Mouse (Mus musculus): ENCODE data around the gene Eps8l2.

Eps8l2 gene

DNA sequence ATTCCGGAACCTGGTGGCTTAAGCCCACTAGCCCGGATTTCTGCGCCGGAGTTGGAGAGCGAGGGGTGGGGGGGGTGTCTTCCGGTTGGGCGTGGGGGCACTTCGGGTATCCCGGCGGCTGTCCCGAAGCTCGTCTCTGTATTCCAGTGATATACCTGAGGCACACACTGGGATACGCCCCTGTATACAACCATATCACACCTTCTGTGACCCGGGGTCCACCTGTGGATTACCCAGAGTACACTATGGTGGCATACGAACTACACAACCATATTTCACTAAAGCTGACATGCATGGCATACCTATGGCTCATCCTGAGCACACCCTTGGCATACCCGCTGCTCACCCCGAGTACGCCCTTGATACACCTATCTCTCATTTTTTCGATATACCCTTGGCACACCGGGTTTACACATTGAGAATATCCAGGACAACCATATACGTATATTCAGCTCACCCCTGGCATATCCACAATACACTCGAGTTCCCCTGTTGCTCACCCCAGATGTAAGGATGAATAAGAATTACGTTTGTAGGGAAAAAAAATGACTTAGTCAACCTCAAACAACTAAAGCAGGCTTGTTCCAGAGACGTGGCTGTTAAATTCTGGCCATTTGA lies 10.2 kb upstream of the Eps8l2 start:
- DNase-seq (ENCODE audit: low read depth) = no peak

DNA sequence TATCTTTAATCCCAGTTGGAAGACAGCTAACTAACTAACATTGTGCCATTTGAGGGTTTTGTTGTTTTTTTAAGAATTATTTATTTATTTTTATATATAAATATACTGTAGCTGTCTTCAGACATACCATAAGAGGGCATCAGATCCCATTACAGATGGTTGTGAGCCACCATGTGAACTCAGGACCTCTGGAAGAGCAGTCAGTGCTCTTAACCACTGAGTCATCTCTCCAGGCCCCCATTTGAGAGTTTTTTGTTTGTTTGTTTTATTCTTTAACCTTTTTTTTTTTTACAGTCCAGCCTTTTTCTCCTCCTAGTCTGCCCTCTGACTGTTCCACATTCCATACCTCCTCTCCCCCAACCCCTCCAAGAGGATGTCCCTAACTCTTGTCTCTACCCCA lies 8.0 kb upstream of the Eps8l2 start:
- DNase-seq (ENCODE audit: low read depth) = no peak

DNA sequence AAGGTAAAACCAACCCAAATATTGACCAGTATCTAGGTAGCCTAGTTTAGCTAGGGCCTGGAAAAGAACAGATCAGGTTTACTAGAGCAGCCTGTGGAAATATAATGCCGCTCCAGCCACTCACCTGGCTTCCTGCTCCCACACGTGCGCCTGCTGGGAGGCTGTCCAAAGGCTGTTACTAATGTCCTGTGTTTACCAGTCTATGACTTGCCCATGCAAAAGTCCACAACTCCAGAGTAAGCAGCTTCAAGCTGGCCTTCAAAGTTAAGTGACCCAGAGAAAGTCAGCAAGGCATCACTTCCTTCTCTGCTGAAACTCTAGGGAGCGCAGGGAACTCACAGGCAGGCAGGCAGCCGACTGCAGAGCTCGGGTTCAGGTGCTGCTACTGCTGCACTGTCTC lies 6.7 kb upstream of the Eps8l2 start:
- no peak for DNase-seq (ENCODE audit: low read depth)

DNA sequence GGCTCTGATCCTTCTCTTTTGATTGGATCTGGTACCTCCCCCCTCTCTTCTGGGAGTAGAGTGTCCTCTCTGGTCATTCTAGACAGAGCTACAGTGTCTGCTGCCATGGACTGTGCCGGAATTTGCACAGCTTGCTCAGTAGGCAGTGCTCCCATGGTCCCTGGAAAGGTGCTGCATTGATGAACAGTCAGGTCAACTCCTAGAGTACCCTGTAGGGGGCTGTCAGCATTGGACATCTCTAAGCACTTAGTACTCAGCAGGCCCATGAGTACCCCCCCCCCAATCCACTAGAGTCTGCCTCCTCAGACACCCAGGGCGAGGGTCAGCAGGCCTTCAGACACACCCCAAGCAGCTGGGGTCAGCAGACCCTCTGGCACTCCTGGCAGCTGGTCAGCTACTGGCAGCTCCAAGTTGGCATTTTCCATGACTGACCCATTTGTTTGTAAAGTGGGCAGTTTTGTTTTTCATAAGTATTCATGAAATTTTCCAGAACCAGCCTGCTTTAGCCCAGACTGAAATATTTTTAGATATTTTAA lies 3.6 kb upstream of the Eps8l2 start:
- DNase-seq (ENCODE audit: low read depth) = no peak

DNA sequence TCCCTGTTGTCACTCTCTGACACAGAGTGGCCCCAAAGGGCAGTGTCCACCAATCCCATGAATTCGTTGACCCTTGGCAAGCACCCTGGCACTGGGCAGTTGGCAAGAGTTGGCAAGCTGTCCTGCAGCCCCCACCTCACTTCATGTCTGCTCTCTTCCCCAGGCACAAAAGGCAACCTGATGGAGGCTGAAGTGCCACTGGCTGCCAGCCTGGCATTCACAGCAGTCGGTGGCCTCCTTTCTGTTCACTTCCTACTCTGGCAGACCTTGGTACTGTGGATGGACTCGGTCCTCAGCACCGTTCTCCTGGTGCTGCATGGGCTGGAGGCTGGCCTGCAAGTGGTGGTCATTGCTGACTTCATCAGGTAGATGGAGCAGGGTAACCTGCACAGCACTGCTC lies 3.0 kb upstream of the Eps8l2 start:
- no peak for DNase-seq (ENCODE audit: low read depth)

DNA sequence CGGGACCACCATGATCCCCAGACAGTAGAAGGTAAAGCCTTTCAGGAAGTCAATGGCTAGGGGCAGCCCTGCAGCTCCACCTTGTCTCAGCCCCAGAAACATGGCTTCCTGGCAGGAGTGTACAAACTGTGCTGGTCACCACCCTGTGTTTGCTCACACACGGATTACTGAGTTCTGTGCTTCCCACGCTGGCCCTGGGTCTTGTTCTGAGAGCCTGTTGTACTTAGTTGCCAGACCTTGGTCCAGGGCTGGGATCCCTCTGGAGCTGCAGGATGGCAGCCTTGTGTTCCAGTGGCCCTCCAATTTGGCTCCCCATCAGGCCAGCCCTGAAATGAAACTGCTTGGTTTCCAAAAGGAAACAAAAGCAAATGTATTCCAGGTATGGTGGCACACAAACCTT lies 2.4 kb upstream of the Eps8l2 start:
- no peak for DNase-seq (ENCODE audit: low read depth)

DNA sequence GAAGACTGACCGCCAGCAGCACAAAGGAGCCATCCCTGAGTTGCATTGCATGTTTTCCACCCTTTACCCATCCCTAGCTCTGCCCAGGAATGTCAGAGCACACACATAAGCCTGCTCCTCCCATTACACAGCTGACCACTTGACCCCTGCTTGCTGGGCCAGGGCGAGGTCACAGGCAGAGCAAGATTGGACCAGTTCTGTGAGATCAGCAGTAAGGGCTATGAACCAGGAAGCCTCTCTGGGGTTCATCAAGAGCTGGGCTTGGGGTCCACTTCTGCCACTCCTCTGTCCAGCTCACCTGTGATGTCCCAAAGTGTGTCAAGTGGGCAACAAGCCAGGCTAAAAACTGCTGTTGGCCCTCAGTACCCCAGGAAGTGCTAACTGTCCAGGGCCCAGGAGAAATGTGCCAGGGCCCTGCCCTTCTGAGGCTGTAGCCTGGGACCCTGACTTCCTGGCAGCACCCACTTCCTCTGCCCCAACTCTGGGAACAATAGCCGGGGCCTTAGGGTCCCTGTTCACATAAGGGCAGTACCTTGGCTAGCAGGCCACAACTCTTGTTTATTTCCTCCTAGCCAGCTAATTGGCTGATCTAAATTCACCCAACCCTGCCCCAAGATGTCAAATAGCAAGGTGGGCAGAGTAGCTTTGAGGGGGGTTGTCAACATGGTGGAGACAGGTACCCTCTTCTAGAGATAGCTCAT lies 814 bp upstream of the Eps8l2 start:
- no peak for DNase-seq (ENCODE audit: low read depth)

DNA sequence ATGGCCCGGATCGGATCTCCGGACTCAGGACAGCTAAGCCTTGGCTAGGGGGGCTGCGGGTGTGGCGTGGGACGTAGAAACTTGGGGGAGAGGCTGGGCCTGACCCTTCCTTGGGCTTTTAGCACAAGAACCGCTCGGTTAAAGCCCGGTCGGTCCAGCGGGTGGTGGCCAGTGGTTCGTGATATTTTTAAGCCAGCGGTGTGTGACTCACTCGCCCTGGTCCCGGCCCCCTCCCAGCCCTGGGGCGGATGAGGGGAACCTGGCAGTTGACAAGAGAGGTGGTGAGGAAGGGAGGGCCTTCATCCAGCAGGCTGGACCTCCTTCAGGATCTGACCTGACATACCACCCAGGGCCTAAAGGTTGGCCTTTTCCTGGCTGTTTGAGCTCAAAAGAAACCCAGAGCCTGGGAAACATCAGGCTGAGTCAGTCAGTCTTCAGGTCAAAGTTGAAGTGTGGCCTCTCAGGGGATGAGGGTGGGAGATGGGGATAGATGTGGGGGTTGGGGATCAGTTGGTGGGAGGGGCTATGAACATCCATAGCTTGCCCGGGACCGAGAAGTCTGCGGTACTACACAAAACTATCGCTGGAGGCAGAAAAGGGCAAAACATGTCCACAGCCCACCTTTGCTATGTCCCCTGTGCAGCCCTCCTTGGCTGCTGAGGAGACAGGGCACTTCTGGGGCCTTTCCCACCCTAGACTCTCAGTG lies 688 bp downstream of the Eps8l2 start:
- DNase-seq (ENCODE audit: low read depth) = no peak

DNA sequence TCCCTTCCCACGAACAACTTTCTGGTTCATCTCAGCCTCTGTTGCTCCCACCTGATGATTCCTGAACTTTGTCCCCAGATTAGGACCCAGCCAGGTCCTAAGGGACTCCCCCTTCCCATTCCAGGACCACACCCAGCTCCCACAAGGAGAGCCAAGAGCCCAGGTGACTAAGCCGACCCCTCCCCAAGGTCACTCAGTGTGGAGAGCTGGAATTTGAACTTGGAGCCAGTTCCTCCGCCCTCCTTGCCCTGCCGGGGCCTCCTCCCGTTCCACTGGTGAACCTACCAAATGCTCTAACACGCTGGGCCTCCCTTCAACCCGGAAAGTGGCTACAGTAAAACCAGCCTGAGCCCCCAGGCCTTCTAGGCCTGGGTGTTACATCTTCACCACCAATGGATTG lies 1.3 kb downstream of the Eps8l2 start:
- DNase-seq (ENCODE audit: low read depth) = no peak

DNA sequence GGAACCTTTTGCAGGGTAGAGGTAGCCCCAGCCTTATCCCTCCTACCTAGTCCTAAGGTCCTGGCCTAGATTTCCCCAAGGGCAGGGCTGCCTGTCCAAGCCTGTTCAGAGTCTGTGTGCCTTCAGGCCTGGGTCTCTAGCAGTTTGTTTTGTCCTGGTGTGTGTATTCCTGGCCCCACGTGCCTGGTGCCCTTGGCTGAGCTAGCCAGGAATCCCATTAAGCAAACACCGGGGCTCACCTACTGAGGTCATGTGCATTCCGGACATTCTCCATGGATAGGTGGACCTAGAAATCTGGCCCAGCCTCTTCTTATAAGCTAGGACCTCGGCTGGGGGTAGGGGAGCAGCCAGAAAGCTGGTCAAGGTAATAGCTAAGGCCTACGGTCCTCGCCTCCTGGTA lies 1.8 kb downstream of the Eps8l2 start:
- DNase-seq (ENCODE audit: low read depth) = no peak

DNA sequence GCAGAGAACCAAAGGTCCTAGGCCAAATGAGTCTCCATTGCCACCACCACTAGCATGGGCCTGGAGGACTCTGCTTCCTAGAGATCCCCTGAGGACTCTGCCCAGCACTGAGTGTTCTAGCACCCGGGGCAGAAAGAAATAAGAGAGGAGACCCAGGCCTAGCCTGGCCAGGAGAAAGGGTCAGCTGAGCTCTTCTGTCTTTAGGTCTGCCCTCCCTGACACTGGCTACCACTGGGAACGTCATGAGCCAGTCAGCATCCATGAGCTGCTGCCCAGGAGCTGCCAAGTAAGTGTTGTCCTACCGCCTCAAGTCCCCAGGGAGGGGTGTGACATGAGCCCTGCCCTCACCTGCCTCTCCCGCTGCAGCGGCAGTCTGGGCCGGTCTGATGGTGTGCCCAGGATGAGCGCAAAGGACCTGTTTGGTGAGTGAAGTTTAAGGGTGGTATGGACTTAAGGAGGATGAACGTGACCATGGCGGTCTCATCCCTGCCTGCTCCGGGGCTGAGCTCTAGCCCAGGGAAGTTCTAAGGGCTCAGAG lies 3.1 kb downstream of the Eps8l2 start:
- no peak for DNase-seq (ENCODE audit: low read depth)

DNA sequence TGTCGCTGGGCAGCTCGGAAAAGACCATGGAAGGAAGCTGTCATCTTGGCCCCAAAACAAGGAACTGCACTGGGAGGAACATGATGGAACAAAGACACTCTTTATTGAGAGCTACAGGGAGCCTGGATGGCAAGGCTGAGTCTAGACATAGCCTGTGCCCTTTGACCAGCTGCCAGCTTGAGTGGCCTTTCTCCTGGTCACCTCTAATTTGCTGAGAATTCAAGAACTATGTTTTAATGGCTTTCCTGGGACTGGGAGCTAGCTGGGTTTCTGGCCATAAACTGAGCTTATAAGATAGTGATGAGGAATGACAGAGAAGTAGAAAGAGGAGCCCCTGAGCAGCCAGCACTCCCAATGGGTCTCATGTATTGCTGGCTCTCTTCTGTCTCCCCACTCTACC lies 4.5 kb downstream of the Eps8l2 start:
- no peak for DNase-seq (ENCODE audit: low read depth)

DNA sequence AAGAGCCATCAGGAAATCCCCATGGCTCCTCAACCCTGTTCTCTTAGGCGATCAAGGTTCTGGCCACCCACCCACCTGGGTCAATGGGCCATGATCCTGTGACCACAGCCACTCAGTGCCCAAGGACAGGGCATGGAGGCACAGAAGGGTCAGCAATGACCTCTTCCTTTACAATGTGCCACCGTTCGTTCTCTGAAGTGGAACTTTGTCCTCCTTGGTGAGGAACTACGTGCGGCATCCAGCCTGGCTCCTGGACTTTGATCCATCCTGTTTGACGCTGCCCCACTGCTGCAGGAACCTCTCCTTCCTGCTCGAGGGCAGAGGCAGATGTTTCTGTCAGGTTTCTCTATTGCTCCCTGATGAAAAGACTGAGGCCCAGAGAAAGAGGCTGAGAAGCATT lies 5.0 kb downstream of the Eps8l2 start:
- DNase-seq (ENCODE audit: low read depth) = no peak

DNA sequence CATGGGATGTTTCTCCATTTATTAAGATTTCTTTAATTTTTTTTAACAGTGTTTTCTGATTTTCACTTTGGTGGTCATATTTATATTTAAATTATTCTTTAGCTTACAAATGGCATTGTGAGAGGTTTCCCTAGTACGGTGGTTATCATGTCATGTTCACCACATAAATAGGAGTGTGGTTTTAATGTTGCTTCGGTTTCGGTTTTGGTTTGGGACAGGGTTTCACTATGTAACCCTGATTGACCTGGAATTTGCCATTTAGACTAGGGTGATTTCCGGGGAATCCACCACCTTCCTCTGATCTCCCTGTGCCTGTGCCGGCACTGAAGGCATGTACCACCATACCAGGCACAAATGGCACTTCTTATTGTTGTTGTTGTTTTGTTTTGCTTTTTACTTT lies 6.1 kb downstream of the Eps8l2 start:
- peak; percentile 71 for DNase-seq (ENCODE audit: low read depth)

DNA sequence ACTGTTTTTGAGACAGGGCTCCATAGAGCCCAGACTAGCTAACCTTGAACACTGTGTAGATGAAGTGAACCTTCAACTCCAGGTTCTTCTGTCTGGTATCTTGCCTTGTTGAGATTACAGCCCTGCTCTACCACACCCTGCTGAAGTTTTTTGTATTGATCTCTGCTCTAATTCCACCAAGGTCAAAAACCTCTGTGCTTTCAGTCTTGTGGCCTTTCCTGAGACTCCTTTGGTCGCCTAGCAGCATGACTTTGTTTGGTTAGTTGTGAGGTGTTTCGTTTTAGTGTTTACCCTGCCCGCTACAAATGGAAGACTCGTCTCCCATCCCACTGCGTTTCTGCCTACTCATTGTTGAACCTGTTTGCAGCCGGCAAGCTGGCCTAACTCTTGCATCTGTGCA lies 12.4 kb downstream of the Eps8l2 start:
- no peak for DNase-seq (ENCODE audit: low read depth)

DNA sequence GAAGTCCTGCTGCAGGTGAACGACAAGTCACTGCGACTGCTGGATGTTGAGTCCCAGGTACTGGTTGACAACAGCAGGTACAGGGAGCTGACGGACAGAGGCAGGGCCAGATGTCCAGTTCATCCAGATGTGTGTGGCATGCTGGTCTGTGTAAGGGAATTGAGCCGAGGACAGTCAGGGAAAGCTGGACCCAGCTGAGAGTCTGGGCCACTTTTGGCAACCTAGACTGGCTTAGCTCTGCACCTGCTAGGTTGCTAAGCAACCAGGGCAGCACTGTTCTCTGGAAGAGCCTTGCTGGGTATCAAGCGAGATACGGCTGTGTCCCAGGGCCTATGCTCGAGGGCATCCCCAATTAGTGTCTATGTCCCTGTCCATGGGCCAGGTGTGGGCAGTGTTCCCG lies 16.4 kb downstream of the Eps8l2 start:
- DNase-seq (ENCODE audit: low read depth) = no peak

DNA sequence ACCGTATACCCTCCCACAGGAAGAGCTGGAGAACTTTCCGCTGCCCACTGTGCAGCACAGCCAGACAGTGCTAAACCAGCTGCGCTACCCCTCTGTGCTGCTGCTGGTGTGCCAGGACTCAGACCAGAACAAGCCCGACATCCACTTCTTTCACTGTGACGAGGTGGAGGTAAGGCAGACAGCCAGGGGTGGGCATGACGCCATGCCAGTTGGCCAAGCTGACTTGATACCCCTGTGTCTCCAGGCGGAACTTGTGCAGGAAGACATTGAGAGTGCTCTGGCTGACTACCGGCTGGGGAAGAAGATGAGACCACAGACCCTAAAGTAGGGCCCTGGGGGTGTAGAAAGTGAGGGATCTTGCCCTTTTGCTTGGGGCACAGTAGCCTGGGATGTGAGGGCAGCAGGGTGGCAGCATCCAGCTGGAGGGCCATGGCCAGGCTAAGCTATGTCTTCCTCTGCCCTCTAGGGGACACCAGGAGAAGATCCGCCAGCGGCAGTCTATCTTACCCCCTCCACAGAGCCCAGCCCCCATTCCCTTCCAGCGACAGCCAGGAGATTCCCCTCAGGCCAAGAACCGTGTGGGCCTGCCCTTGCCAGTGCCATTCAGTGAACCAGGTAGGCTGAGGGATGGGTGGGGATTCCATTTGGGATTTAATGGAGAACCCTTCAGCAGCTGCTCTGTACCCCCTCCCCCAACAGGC lies 17.1 kb downstream of the Eps8l2 start:
- no peak for DNase-seq (ENCODE audit: low read depth)

DNA sequence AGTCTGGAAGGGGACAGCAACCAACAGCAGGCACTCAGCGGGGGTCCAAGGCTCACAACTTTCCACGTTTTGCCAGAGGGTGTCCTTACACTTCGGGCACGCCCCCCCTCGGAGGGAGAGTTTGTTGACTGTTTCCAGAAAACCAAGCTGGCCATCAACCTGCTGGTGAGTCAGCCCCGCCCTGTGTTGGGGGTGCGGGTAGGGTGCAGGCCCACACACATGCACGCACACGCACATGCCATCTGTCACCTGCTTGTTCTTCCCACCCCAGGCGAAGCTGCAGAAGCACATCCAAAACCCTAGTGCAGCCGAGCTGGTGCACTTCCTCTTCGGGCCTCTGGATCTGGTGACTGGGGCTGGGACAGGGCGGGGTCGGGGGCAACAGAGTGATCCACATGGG lies 18.3 kb downstream of the Eps8l2 start:
- DNase-seq (ENCODE audit: low read depth) = no peak

DNA sequence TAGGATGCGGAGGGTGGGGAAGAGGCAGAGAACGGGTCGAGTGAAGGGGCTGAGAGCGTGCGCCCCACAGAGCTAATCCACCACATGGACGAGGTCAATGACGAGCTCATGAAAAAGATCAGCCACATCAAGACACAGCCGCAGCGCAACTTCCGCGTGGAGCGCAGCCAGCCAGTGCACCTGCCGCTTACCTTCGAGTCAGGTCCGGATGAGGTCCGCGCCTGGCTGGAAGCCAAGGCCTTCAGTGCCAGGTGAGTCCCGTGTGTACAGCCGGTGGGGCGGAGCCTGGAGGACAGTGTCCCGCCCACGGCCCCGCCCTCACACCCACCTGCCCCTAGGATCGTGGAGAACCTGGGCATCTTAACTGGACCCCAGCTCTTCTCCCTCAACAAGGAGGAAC lies 22.8 kb downstream of the Eps8l2 start:
- DNase-seq (ENCODE audit: low read depth) = peak; percentile 68

DNA sequence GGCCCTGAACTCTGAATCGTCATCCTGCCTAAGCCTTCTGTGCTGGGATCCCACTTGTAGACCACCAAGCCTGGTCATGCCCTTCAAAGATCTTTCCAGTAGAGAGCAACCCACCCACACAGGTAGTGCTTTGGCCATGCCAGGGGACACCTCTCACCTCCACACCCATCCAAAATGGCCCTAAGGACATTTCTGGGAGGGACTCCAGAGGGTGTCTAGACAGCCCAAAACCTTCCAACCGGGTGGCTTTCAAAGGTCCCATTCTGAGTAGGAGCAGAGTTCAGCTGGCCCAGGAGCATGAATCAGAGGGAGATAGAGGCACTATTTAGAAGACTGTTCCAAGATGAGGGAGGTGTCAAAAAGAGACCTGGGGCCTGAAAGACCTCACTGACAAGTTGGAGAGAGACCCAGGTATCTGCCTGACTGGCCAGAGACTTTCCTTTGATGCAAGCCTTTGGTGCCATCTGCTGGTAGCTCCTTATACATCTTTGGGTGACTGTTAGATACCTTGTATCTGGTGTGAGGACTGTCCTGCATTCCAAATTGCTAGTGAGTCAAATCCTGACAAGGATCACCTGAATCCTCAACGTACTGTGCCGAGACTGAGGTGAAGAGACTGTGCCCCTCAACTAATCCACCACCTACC lies 24.5 kb downstream of the Eps8l2 start:
- DNase-seq (ENCODE audit: low read depth) = peak; percentile 89

DNA sequence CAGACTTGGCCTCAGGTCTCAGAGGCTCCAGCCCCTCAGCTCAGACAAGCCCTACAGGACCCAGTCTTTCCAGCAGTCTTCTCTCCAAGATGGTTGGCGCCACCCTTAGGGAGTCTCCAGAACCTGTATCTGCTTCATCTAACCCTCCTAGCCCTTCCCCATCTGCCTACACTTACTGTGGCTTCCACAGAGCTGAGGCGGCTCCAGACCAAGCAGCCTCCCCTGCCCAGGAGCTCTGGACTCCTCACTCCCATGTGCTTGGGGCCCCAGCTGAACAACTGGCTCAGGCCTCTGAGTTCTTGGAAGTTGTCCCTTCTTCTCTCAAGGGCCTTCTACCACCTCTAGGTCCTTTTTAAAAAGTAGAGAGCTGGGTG lies 25.1 kb downstream of the Eps8l2 start:
- no peak for DNase-seq (ENCODE audit: low read depth)

Data from naive thymus-derived CD4-positive, alpha-beta T cell, adult 2 months (primary cell).